Mouse (Mus musculus) monocyte, adult 5-6 weeks (primary cell): ENCODE results near the gene Crhr1. TPM values are rescaled to one million over a fixed set of nuclear protein-coding genes. Genes with fewer than 3 reads are reported as not detected.
A peak's percentile ranks its signal among the peaks of the same experiment; 100 is the strongest.
"Not testable (repeated sequence)": the region's sequence is repeated elsewhere in the genome, so short reads cannot be mapped to it uniquely, and the experiment has no call there.

Experiments used
- ATAC-seq: fragments of 153-309, 156-312 bp; replicated peaks from 2 replicates; pipeline ENCODE4 v1.8.0; 2017; ENCODE audit warnings: mild to moderate bottlenecking; ENCODE audit not compliant: low TSS enrichment, insufficient number of reproducible peaks, severe bottlenecking, poor library complexity, low FRiP score
- total RNA-seq: library from RNA; stranded (forward); fragments of 200-1000, 200-491, 200-594 nt; gene quantifications from 3 replicates; pipeline ENCODE4 v1.2.3, GENCODE M21; 2017

Crhr1 gene
- total RNA-seq, 1 experiment from 2014 or later = not detected

GRCm38 (mm10) chr11:104179804-104180203 lies 47.1 kb downstream of the Crhr1 start:
- no peak for ATAC-seq

- ATAC-seq = no peak
These were observed 49.5 kb downstream of the Crhr1 start for GRCm38 (mm10) chr11:104182141-104182540.

- ATAC-seq = peak; percentile 27
These were observed 53.6 kb downstream of the Crhr1 start, which contains the start of gene Sppl2c for GRCm38 (mm10) chr11:104186135-104186836. Gene Sppl2c (plus strand): TSS chr11:104186327.

- no peak for ATAC-seq
These were observed 54.1 kb downstream of the Crhr1 start for GRCm38 (mm10) chr11:104186837-104187150.

- no peak for ATAC-seq
These were observed 55.1 kb downstream of the Crhr1 start for GRCm38 (mm10) chr11:104187766-104188165.

- ATAC-seq = no peak
These were observed 57.4 kb downstream of the Crhr1 start for GRCm38 (mm10) chr11:104190008-104190407.

- ATAC-seq = no peak
These were observed 62.7 kb downstream of the Crhr1 start for GRCm38 (mm10) chr11:104195382-104195781.

- ATAC-seq = peak; percentile 85
These were observed 63.1 kb downstream of the Crhr1 start for GRCm38 (mm10) chr11:104195791-104196190.

- ATAC-seq = no peak
These were observed 65.2 kb downstream of the Crhr1 start for GRCm38 (mm10) chr11:104197861-104198260.

GRCm38 (mm10) chr11:104203271-104203670 lies 70.6 kb downstream of the Crhr1 start:
- no peak for ATAC-seq

GRCm38 (mm10) chr11:104206573-104206972 lies 73.9 kb downstream of the Crhr1 start:
- no peak for ATAC-seq

GRCm38 (mm10) chr11:104209041-104209440 lies 76.4 kb downstream of the Crhr1 start:
- no peak for ATAC-seq

GRCm38 (mm10) chr11:104211251-104211650 lies 78.6 kb downstream of the Crhr1 start:
- ATAC-seq = no peak

GRCm38 (mm10) chr11:104214128-104214527 lies 81.5 kb downstream of the Crhr1 start:
- not testable (repeated sequence) for ATAC-seq

GRCm38 (mm10) chr11:104218075-104218474 lies 85.4 kb downstream of the Crhr1 start:
- ATAC-seq = no peak

GRCm38 (mm10) chr11:104220291-104220690 lies 87.6 kb downstream of the Crhr1 start:
- no peak for ATAC-seq

- no peak for ATAC-seq
These were observed 89.1 kb downstream of the Crhr1 start for GRCm38 (mm10) chr11:104221751-104222150.

GRCm38 (mm10) chr11:104223301-104223700 lies 90.6 kb downstream of the Crhr1 start:
- no peak for ATAC-seq
